Mouse (Mus musculus): ENCODE measurements around the gene Exoc6b. TPM values are rescaled to one million over a fixed set of nuclear protein-coding genes. Genes with fewer than 3 reads are reported as not detected.

Gene Exoc6b
- polyA plus RNA-seq, 1 experiment from 2014 or later, result 27.6 TPM

DNA sequence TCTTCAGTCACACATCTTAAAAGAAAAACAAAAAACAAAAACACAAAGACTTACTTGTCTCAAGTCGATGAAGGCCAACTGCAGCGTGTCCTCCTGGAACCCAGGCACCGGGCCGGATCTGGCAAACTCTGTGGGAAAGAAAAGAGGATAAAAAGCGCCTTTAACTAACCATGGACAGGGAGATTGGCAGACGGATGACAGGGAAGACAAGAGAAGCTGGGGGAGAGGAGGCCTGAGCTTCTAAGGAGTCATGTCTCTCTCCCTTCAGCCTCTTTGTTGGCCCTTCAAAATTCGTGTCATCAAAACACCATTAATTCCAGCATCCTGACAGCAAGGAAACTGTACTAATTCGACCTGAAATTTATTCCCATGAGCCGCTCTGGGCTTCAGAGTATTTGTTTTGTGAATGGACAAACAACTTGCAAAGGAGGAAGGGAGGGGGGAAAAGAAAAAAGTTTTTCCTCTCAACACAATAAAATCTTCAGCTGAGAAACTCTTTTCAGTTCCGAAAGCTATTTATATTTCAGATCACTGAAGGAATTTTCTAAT, 322.4 kb downstream of the Exoc6b start:
- Histone ChIP-seq H3K27ac (ENCODE audit: low read depth) (no peak overlapping the region), H3K36me3 (ENCODE audit: control insufficient read depth, insufficient read depth, low read length) (no peaks in the 10 kb centered on the region), H3K9me3 (ENCODE audit: control insufficient read depth, low read length) (no peaks in the 10 kb centered on the region), H3K27me3 (replicated peaks; ENCODE audit: control insufficient read depth, insufficient read depth, low read length) (no peaks in the 10 kb centered on the region), H3K4me3 (ENCODE audit: low read depth, low read length) (no peak overlapping the region), H3K9ac (ENCODE audit: low read length) (no peak overlapping the region), H3K4me1 (replicated peaks; ENCODE audit: control insufficient read depth, insufficient read depth, low read length) (no peaks in the 10 kb centered on the region), H3K4me2 (ENCODE audit: low read length) (no peak overlapping the region)
- no peak for DNase-seq (ENCODE audit: low spot score)
- 77% methylated on average over 10 of the region's 10 CpGs for WGBS
- no peak for ATAC-seq (replicated peaks; ENCODE audit: low FRiP score, low TSS enrichment, low read depth)

- Histone ChIP-seq H3K27me3 (replicated peaks; ENCODE audit: control insufficient read depth, insufficient read depth, low read length) (no peaks in the 10 kb centered on the region), H3K4me3 (ENCODE audit: low read depth, low read length) (no peak overlapping the region), H3K27ac (ENCODE audit: low read depth) (no peak overlapping the region), H3K4me1 (replicated peaks; ENCODE audit: control insufficient read depth, insufficient read depth, low read length) (no peaks in the 10 kb centered on the region), H3K9me3 (ENCODE audit: control insufficient read depth, low read length) (no peaks in the 10 kb centered on the region), H3K36me3 (ENCODE audit: control insufficient read depth, insufficient read depth, low read length) (no peaks in the 10 kb centered on the region), H3K9ac (ENCODE audit: low read length) (no peak overlapping the region), H3K4me2 (ENCODE audit: low read length) (no peak overlapping the region)
- WGBS, result 93% methylated on average over 5 of the region's 5 CpGs
- DNase-seq (ENCODE audit: low spot score), result no peak
- no peak for ATAC-seq (replicated peaks; ENCODE audit: low FRiP score, low TSS enrichment, low read depth)
Observed at GRCm38 (mm10) chr6:84746193-84746846, 323.0 kb downstream of the Exoc6b start.

DNA sequence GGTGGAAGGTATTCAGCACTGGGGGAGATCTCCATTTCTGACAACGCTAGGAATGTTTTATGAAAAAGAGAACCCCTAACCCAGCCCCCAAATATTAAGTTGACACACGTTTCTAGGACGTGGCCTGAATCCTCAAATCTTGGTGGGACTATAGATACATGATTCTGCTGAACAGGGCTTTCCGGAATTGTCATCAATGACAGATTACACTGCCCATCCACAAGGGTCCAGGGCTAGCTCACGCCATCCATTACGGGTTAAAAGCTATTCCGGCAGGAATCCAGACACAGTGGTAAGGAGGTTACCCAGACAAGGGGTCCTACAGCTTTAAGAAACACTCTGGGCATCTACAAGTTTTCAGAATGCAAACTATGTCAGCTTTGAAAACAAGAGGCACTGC, 323.7 kb downstream of the Exoc6b start:
- Histone ChIP-seq H3K27ac (ENCODE audit: low read depth) (no peak overlapping the region), H3K9ac (ENCODE audit: low read length) (no peak overlapping the region), H3K27me3 (replicated peaks; ENCODE audit: control insufficient read depth, insufficient read depth, low read length) (no peaks in the 10 kb centered on the region), H3K36me3 (ENCODE audit: control insufficient read depth, insufficient read depth, low read length) (no peaks in the 10 kb centered on the region), H3K4me3 (ENCODE audit: low read depth, low read length) (no peak overlapping the region), H3K4me1 (replicated peaks; ENCODE audit: control insufficient read depth, insufficient read depth, low read length) (no peaks in the 10 kb centered on the region), H3K4me2 (ENCODE audit: low read length) (no peak overlapping the region), H3K9me3 (ENCODE audit: control insufficient read depth, low read length) (no peaks in the 10 kb centered on the region)
- 89% methylated on average over 7 of the region's 7 CpGs for WGBS
- DNase-seq (ENCODE audit: low spot score) (no peak), ATAC-seq (replicated peaks; ENCODE audit: low FRiP score, low TSS enrichment, low read depth) (no peak)

- no peak overlapping the region for H3K27ac ChIP-seq (ENCODE audit: low read depth)
- H3K4me1 ChIP-seq (replicated peaks; ENCODE audit: control insufficient read depth, insufficient read depth, low read length), result no peaks in the 10 kb centered on the region
- H3K9ac ChIP-seq (ENCODE audit: low read length), result no peak overlapping the region
- ATAC-seq (replicated peaks; ENCODE audit: low FRiP score, low TSS enrichment, low read depth) (no peak), DNase-seq (ENCODE audit: low spot score) (no peak)
- H3K4me3 ChIP-seq (ENCODE audit: low read depth, low read length), result no peak overlapping the region
- WGBS, result 73% methylated on average over 3 of the region's 3 CpGs
- no peak overlapping the region for H3K4me2 ChIP-seq (ENCODE audit: low read length)
- no peaks in the 10 kb centered on the region for H3K9me3 ChIP-seq (ENCODE audit: control insufficient read depth, low read length)
- no peaks in the 10 kb centered on the region for H3K27me3 ChIP-seq (replicated peaks; ENCODE audit: control insufficient read depth, insufficient read depth, low read length)
- H3K36me3 ChIP-seq (ENCODE audit: control insufficient read depth, insufficient read depth, low read length), result no peaks in the 10 kb centered on the region
Observed at GRCm38 (mm10) chr6:84742227-84742626, 327.1 kb downstream of the Exoc6b start.

DNA sequence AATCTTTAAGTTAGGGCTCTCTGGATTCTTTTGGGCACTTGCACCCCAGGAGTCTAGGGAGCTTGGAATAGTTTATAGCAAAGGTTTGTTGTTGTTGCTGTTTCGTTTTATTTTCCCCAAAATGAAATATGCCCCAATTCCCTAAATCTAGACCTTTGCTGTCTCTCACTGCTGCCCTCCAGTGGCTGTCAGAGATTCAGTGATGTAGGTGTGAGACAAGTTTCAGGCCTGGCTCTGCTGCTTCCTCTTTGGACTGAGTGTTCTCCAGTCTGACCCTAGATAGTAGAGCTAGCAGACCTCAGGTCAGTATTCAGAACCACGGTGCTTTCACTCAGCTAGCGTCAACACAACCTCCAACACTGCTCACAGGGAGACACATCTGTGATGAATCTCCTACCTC, 332.4 kb downstream of the Exoc6b start:
- DNase-seq (ENCODE audit: low spot score) (no peak), ATAC-seq (replicated peaks; ENCODE audit: low FRiP score, low TSS enrichment, low read depth) (no peak)
- H3K4me3 ChIP-seq (ENCODE audit: low read depth, low read length), result no peak overlapping the region
- H3K9ac ChIP-seq (ENCODE audit: low read length), result no peak overlapping the region
- WGBS, result 52% methylated on average over 3 of the region's 3 CpGs
- H3K27me3 ChIP-seq (replicated peaks; ENCODE audit: control insufficient read depth, insufficient read depth, low read length), result no peaks in the 10 kb centered on the region
- H3K4me1 ChIP-seq (replicated peaks; ENCODE audit: control insufficient read depth, insufficient read depth, low read length), result no peaks in the 10 kb centered on the region
- no peak overlapping the region for H3K4me2 ChIP-seq (ENCODE audit: low read length)
- H3K36me3 ChIP-seq (ENCODE audit: control insufficient read depth, insufficient read depth, low read length), result no peaks in the 10 kb centered on the region
- no peaks in the 10 kb centered on the region for H3K9me3 ChIP-seq (ENCODE audit: control insufficient read depth, low read length)
- no peak overlapping the region for H3K27ac ChIP-seq (ENCODE audit: low read depth)

- H3K4me1 ChIP-seq (replicated peaks; ENCODE audit: control insufficient read depth, insufficient read depth, low read length), result no peaks in the 10 kb centered on the region
- H3K36me3 ChIP-seq (ENCODE audit: control insufficient read depth, insufficient read depth, low read length), result no peaks in the 10 kb centered on the region
- no peak overlapping the region for H3K4me3 ChIP-seq (ENCODE audit: low read depth, low read length)
- no peak for ATAC-seq (replicated peaks; ENCODE audit: low FRiP score, low TSS enrichment, low read depth)
- H3K27ac ChIP-seq (ENCODE audit: low read depth), result no peak overlapping the region
- no peak overlapping the region for H3K9ac ChIP-seq (ENCODE audit: low read length)
- H3K27me3 ChIP-seq (replicated peaks; ENCODE audit: control insufficient read depth, insufficient read depth, low read length), result no peaks in the 10 kb centered on the region
- peaks cover 8% of the 10 kb centered on the region for H3K9me3 ChIP-seq (ENCODE audit: control insufficient read depth, low read length)
- no peak overlapping the region for H3K4me2 ChIP-seq (ENCODE audit: low read length)
- DNase-seq (ENCODE audit: low spot score), result no peak
Observed at GRCm38 (mm10) chr6:84726876-84727275, 342.4 kb downstream of the Exoc6b start.

- WGBS, result 89% methylated on average over 11 of the region's 11 CpGs
- ATAC-seq (replicated peaks; ENCODE audit: low FRiP score, low TSS enrichment, low read depth) (no peak), DNase-seq (ENCODE audit: low spot score) (no peak)
- Histone ChIP-seq H3K4me2 (ENCODE audit: low read length) (no peak overlapping the region), H3K4me3 (ENCODE audit: low read depth, low read length) (no peak overlapping the region), H3K36me3 (ENCODE audit: control insufficient read depth, insufficient read depth, low read length) (no peaks in the 10 kb centered on the region), H3K27me3 (replicated peaks; ENCODE audit: control insufficient read depth, insufficient read depth, low read length) (no peaks in the 10 kb centered on the region), H3K9me3 (ENCODE audit: control insufficient read depth, low read length) (no peaks in the 10 kb centered on the region), H3K4me1 (replicated peaks; ENCODE audit: control insufficient read depth, insufficient read depth, low read length) (no peaks in the 10 kb centered on the region), H3K9ac (ENCODE audit: low read length) (no peak overlapping the region), H3K27ac (ENCODE audit: low read depth) (no peak overlapping the region)
Observed at GRCm38 (mm10) chr6:84713171-84713570, 356.1 kb downstream of the Exoc6b start.

DNA sequence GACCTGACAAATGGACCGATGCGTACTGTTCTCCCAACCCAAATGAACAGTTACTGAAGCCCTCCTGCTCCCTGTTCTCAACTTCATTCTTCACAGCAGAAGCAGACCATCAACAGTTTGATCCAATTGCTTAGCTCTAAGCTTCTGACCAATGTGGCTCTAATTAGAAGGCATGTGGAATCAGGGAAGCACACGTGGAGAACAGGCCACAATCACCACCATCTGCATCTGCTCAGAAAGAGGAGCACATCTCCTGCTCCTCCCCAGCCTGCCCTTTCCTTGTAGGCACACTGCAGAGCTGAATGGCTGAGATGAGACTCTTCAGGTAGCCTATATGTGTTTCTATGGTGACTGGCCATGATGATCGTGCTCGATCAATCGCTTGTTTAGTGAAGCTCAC, 358.5 kb downstream of the Exoc6b start:
- Histone ChIP-seq H3K4me3 (ENCODE audit: low read depth, low read length) (no peak overlapping the region), H3K36me3 (ENCODE audit: control insufficient read depth, insufficient read depth, low read length) (no peaks in the 10 kb centered on the region), H3K4me1 (replicated peaks; ENCODE audit: control insufficient read depth, insufficient read depth, low read length) (no peaks in the 10 kb centered on the region), H3K9me3 (ENCODE audit: control insufficient read depth, low read length) (no peaks in the 10 kb centered on the region), H3K27ac (ENCODE audit: low read depth) (no peak overlapping the region), H3K9ac (ENCODE audit: low read length) (no peak overlapping the region), H3K4me2 (ENCODE audit: low read length) (no peak overlapping the region), H3K27me3 (replicated peaks; ENCODE audit: control insufficient read depth, insufficient read depth, low read length) (no peaks in the 10 kb centered on the region)
- DNase-seq (ENCODE audit: low spot score) (no peak), ATAC-seq (replicated peaks; ENCODE audit: low FRiP score, low TSS enrichment, low read depth) (no peak)
- WGBS, result 74% methylated on average over 6 of the region's 6 CpGs

DNA sequence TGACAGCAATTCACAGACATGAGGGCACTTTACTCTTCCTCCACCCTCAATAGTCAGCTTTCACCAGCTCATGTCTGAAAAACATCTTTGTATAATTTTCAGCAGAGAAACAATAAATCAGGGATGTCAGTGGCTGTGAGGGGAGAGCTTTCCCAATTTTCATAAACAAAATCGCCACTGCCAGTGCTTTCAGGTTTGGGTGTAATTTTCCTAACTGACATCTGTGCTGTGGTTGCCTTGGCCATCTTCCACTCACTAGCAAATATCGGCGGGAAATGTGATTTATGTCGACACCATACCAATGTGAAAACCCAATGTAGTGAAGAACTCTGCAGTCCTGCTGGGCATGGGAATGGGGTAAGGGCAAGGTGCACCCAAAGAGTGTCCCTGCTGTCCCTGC, 360.7 kb downstream of the Exoc6b start:
- WGBS, result 49% methylated on average over 4 of the region's 4 CpGs
- Histone ChIP-seq H3K36me3 (ENCODE audit: control insufficient read depth, insufficient read depth, low read length) (no peaks in the 10 kb centered on the region), H3K27me3 (replicated peaks; ENCODE audit: control insufficient read depth, insufficient read depth, low read length) (no peaks in the 10 kb centered on the region), H3K4me3 (ENCODE audit: low read depth, low read length) (no peak overlapping the region), H3K27ac (ENCODE audit: low read depth) (no peak overlapping the region), H3K4me2 (ENCODE audit: low read length) (no peak overlapping the region), H3K4me1 (replicated peaks; ENCODE audit: control insufficient read depth, insufficient read depth, low read length) (no peaks in the 10 kb centered on the region), H3K9ac (ENCODE audit: low read length) (no peak overlapping the region), H3K9me3 (ENCODE audit: control insufficient read depth, low read length) (no peaks in the 10 kb centered on the region)
- DNase-seq (ENCODE audit: low spot score), result no peak
- ATAC-seq (replicated peaks; ENCODE audit: low FRiP score, low TSS enrichment, low read depth), result no peak

All from intestine, embryonic 14.5 days (tissue).